Mouse (Mus musculus) embryonic facial prominence, embryonic 15.5 days (tissue): ENCODE measurements around the gene Gstp1. TPM values are rescaled to one million over a fixed set of nuclear protein-coding genes. Genes with fewer than 3 reads are reported as not detected.

Experiments used
- ATAC-seq: fragments of 200-750 bp; cut with Nextera tagmentation; 2 replicates; pipeline ENCODE4 v1.8.0; 2017; ENCODE audit warnings: low read depth, moderate TSS enrichment; ENCODE audit not compliant: insufficient number of reproducible peaks, low FRiP score, low TSS enrichment
- H3K27ac ChIP-seq: fragments of 300-500 bp; sonication (generic); replicated peaks from 2 replicates; pipeline ENCODE4 v1.5.1; 2015; ENCODE audit warnings: mild to moderate bottlenecking, inconsistent platforms
- H3K27me3 ChIP-seq: fragments of 300-500 bp; sonication (generic); 2 replicates; pipeline ENCODE4 v1.6.1; 2015; ENCODE audit warnings: inconsistent platforms
- H3K36me3 ChIP-seq: fragments of 300-500 bp; sonication (generic); 2 replicates; pipeline ENCODE4 v1.6.1; 2015; ENCODE audit warnings: mild to moderate bottlenecking, inconsistent platforms
- H3K4me1 ChIP-seq: fragments of 300-500 bp; sonication (generic); 2 replicates; pipeline ENCODE4 v1.6.1; 2015; ENCODE audit warnings: inconsistent platforms
- H3K4me2 ChIP-seq: fragments of 300-500 bp; sonication (generic); replicated peaks from 2 replicates; pipeline ENCODE4 v1.6.1; 2015; ENCODE audit warnings: mild to moderate bottlenecking, inconsistent platforms
- H3K4me3 ChIP-seq: fragments of 300-500 bp; sonication (generic); replicated peaks from 2 replicates; pipeline ENCODE4 v1.5.1; 2015; ENCODE audit warnings: mild to moderate bottlenecking, inconsistent platforms
- H3K9ac ChIP-seq: fragments of 300-500 bp; sonication (generic); 2 replicates; pipeline ENCODE4 v1.6.1; 2015; ENCODE audit warnings: inconsistent platforms
- H3K9me3 ChIP-seq: fragments of 300-500 bp; sonication (generic); replicated peaks from 2 replicates; pipeline ENCODE4 v1.6.1; 2016; ENCODE audit warnings: inconsistent platforms
- WGBS: fragments of 180-500 bp; shearing (Covaris S2); methylation state at CpG from one replicate; pipeline ENCODE4 v1.1.7; 2015; 5-methylcytosine and 5-hydroxymethylcytosine counted together
- polyA plus RNA-seq: library from polyadenylated mRNA; unstranded; fragments of >200 nt; fragmentation: Nextera tagmentation; extraction: Ambion mirVana; gene quantifications from 2 replicates; pipeline ENCODE4 v1.2.1, GENCODE M21; 2015

Gene Gstp1
- polyA plus RNA-seq: 511 and 558 TPM in 2 replicates

GRCm38 (mm10) chr19:4037788-4038232 lies at the start of gene Gstp1:
Gene Gstp1, minus strand, starts transcription at chr19:4037985.
- H3K9me3 ChIP-seq: no peaks in the 10 kb centered on the region
- peak; percentile 89 for ATAC-seq
- H3K4me3 ChIP-seq: peak within 1 kb of the TSS; percentile 70
- H3K4me1 ChIP-seq: peaks cover 15% of the 10 kb centered on the region
- peak within 1 kb of the TSS; percentile 76 for H3K9ac ChIP-seq
- H3K27me3 ChIP-seq: no peaks in the 10 kb centered on the region
- no peaks in the 10 kb centered on the region for H3K36me3 ChIP-seq
- WGBS: under 1% methylated on average over 26 of the region's 26 CpGs
- H3K4me2 ChIP-seq: peak within 1 kb of the TSS; percentile 73
- peak within 1 kb of the TSS; percentile 83 for H3K27ac ChIP-seq

GRCm38 (mm10) chr19:4087090-4087489 lies 49.3 kb upstream of the Gstp1 start:
- Histone ChIP-seq H3K9me3 (no peaks in the 10 kb centered on the region), H3K27me3 (peaks cover 2% of the 10 kb centered on the region; the same call in 1 of the 2 replicates), H3K36me3 (no peaks in the 10 kb centered on the region), H3K9ac (no peak overlapping the region), H3K4me3 (no peak overlapping the region), H3K4me2 (no peak overlapping the region), H3K4me1 (no peaks in the 10 kb centered on the region), H3K27ac (no peak overlapping the region)
- WGBS: 80% methylated on average over 5 of the region's 5 CpGs
- no peak for ATAC-seq

- peaks cover 2% of the 10 kb centered on the region; the same call in 1 of the 2 replicates for H3K27me3 ChIP-seq
- no peak overlapping the region for H3K4me3 ChIP-seq
- H3K4me2 ChIP-seq: no peak overlapping the region
- no peaks in the 10 kb centered on the region for H3K36me3 ChIP-seq
- 89% methylated on average over 15 of the region's 15 CpGs for WGBS
- ATAC-seq: no peak
- H3K4me1 ChIP-seq: no peaks in the 10 kb centered on the region
- no peak overlapping the region for H3K9ac ChIP-seq
- H3K27ac ChIP-seq: no peak overlapping the region
- H3K9me3 ChIP-seq: no peaks in the 10 kb centered on the region
Measured at GRCm38 (mm10) chr19:4086156-4086555, 48.4 kb upstream of the Gstp1 start.

GRCm38 (mm10) chr19:4084984-4085383 lies 47.2 kb upstream of the Gstp1 start:
- no peaks in the 10 kb centered on the region for H3K36me3 ChIP-seq
- no peak overlapping the region for H3K4me2 ChIP-seq
- H3K9ac ChIP-seq: no peak overlapping the region
- no peak overlapping the region for H3K27ac ChIP-seq
- H3K9me3 ChIP-seq: no peaks in the 10 kb centered on the region
- peaks cover 2% of the 10 kb centered on the region; the same call in 1 of the 2 replicates for H3K27me3 ChIP-seq
- WGBS: 67% methylated on average over 1 of the region's 1 CpGs
- no peaks in the 10 kb centered on the region for H3K4me1 ChIP-seq
- ATAC-seq: no peak
- no peak overlapping the region for H3K4me3 ChIP-seq

- Histone ChIP-seq H3K4me2 (no peak overlapping the region), H3K9ac (no peak overlapping the region), H3K27me3 (no peaks in the 10 kb centered on the region), H3K27ac (no peak overlapping the region), H3K36me3 (no peaks in the 10 kb centered on the region), H3K9me3 (no peaks in the 10 kb centered on the region), H3K4me3 (no peak overlapping the region), H3K4me1 (no peaks in the 10 kb centered on the region)
- ATAC-seq: no peak
- 26% methylated on average over 8 of the region's 8 CpGs for WGBS
Measured at GRCm38 (mm10) chr19:4083826-4084225, 46.0 kb upstream of the Gstp1 start.

DNA sequence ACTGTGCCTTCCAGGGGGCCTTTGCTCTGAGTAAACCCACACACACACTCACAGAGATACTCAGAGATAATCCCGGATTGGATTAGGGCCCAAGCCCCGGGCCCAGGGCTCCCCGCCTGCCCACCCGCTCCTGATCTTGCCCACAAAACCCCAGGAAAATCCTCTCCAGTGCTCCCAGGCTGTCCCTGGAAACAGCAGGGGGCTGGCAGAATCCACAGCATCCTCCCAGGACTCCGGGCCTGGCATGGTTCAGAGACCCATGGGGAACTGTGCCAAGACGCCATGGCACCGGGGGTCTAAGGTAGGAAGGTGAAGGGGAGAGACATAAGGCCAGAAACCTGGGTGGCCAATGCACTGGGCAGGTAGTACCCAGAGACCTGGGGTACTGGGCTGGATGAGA lies 45.5 kb upstream of the Gstp1 start:
- 69% methylated on average over 7 of the region's 7 CpGs for WGBS
- no peak for ATAC-seq
- no peaks in the 10 kb centered on the region for H3K9me3 ChIP-seq
- no peak overlapping the region for H3K27ac ChIP-seq
- H3K27me3 ChIP-seq: no peaks in the 10 kb centered on the region
- H3K4me3 ChIP-seq: no peak overlapping the region
- no peak overlapping the region for H3K4me2 ChIP-seq
- no peaks in the 10 kb centered on the region for H3K4me1 ChIP-seq
- no peaks in the 10 kb centered on the region for H3K36me3 ChIP-seq
- H3K9ac ChIP-seq: no peak overlapping the region

- Histone ChIP-seq H3K27me3 (no peaks in the 10 kb centered on the region), H3K4me2 (no peak overlapping the region), H3K9me3 (no peaks in the 10 kb centered on the region), H3K4me1 (no peaks in the 10 kb centered on the region), H3K27ac (no peak overlapping the region), H3K9ac (no peak overlapping the region), H3K36me3 (no peaks in the 10 kb centered on the region), H3K4me3 (no peak overlapping the region)
- 77% methylated on average over 11 of the region's 11 CpGs for WGBS
- no peak for ATAC-seq
Measured at GRCm38 (mm10) chr19:4082219-4082965, 44.6 kb upstream of the Gstp1 start.

GRCm38 (mm10) chr19:4081394-4081793 lies 43.6 kb upstream of the Gstp1 start, which contains the start of gene Cabp2:
Gene Cabp2, plus strand, starts transcription at chr19:4081578.
- no peaks in the 10 kb centered on the region for H3K4me1 ChIP-seq
- no peak for ATAC-seq
- no peak within 1 kb of the TSS for H3K4me3 ChIP-seq
- 73% methylated on average over 3 of the region's 3 CpGs for WGBS
- H3K27ac ChIP-seq: no peak within 1 kb of the TSS
- no peaks in the 10 kb centered on the region for H3K9me3 ChIP-seq
- no peak within 1 kb of the TSS for H3K9ac ChIP-seq
- H3K27me3 ChIP-seq: no peaks in the 10 kb centered on the region
- no peak within 1 kb of the TSS for H3K4me2 ChIP-seq
- H3K36me3 ChIP-seq: no peaks in the 10 kb centered on the region

- no peaks in the 10 kb centered on the region for H3K36me3 ChIP-seq
- no peaks in the 10 kb centered on the region for H3K27me3 ChIP-seq
- ATAC-seq: no peak
- H3K4me1 ChIP-seq: no peaks in the 10 kb centered on the region
- no peak overlapping the region for H3K9ac ChIP-seq
- H3K4me2 ChIP-seq: no peak overlapping the region
- WGBS: 64% methylated on average over 8 of the region's 8 CpGs
- no peak overlapping the region for H3K4me3 ChIP-seq
- H3K9me3 ChIP-seq: no peaks in the 10 kb centered on the region
- H3K27ac ChIP-seq: no peak overlapping the region
Measured at GRCm38 (mm10) chr19:4080511-4081009, 42.8 kb upstream of the Gstp1 start.

DNA sequence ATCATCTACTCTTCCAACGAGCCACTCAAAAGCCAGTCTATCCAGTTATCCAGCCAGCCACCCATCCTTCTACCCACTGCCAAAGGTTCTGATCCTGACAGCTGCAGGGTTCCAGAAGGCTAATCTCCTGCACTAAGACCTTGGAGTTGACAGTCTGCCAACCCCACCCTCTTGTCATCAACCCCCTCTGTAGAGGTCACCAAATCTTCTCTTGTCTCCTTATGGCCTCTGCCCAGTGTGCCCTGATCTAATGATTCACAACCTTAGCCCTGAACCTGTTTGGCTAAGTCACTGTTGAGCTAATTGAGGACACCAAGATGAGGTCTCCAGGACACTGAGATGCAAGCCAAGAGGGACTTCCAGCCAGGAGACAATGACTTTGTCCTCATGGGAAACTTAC lies 41.8 kb upstream of the Gstp1 start:
- Histone ChIP-seq H3K36me3 (no peaks in the 10 kb centered on the region), H3K9ac (no peak overlapping the region), H3K27ac (no peak overlapping the region), H3K4me3 (no peak overlapping the region), H3K4me1 (no peaks in the 10 kb centered on the region), H3K27me3 (no peaks in the 10 kb centered on the region), H3K9me3 (no peaks in the 10 kb centered on the region), H3K4me2 (no peak overlapping the region)
- no peak for ATAC-seq
- WGBS: 74% methylated on average over 1 of the region's 1 CpGs

- H3K9me3 ChIP-seq: no peaks in the 10 kb centered on the region
- 92% methylated on average over 1 of the region's 1 CpGs for WGBS
Measured at GRCm38 (mm10) chr19:4075531-4075930, 37.7 kb upstream of the Gstp1 start.

More at GRCm38 (mm10) chr19:4075531-4075930, 37.7 kb upstream of the Gstp1 start:
- Histone ChIP-seq H3K4me3 (no peak overlapping the region), H3K4me2 (no peak overlapping the region), H3K4me1 (no peaks in the 10 kb centered on the region), H3K27me3 (no peaks in the 10 kb centered on the region), H3K36me3 (no peaks in the 10 kb centered on the region), H3K9ac (no peak overlapping the region), H3K27ac (no peak overlapping the region)
- ATAC-seq: no peak
